Mouse (Mus musculus) stomach, embryonic 14.5 days (tissue): ENCODE results near the gene Zdhhc8. TPM values are rescaled to one million over a fixed set of nuclear protein-coding genes. Genes with fewer than 3 reads are reported as not detected.
A peak's percentile ranks its signal among the peaks of the same experiment; 100 is the strongest.

Experiments
- ATAC-seq: fragments of 200-750 bp; cut with Nextera tagmentation; 2 replicates; pipeline ENCODE4 v1.8.0; 2017; ENCODE audit warnings: low read depth, moderate TSS enrichment; ENCODE audit not compliant: insufficient number of reproducible peaks, insufficient read depth, low FRiP score
- H3K27ac ChIP-seq: fragments of 300-500 bp; sonication (generic); 2 replicates; pipeline ENCODE4 v1.5.1; 2014; ENCODE audit warnings: mild to moderate bottlenecking, low read length, moderate library complexity, mixed read lengths
- H3K27me3 ChIP-seq: fragments of 300-500 bp; sonication (generic); 2 replicates; pipeline ENCODE4 v1.6.1; 2014; ENCODE audit warnings: low read length, control low read depth, mixed read lengths; ENCODE audit not compliant: control insufficient read depth, insufficient read depth
- H3K36me3 ChIP-seq: fragments of 300-500 bp; sonication (generic); 2 replicates; pipeline ENCODE4 v1.6.1; 2014; ENCODE audit warnings: mild to moderate bottlenecking, control low read depth, low read length, moderate library complexity, mixed read lengths; ENCODE audit not compliant: control insufficient read depth, insufficient read depth
- H3K4me1 ChIP-seq: fragments of 300-500 bp; sonication (generic); 2 replicates; pipeline ENCODE4 v1.6.1; 2014; ENCODE audit warnings: low read length, control low read depth, mixed read lengths; ENCODE audit not compliant: control insufficient read depth, insufficient read depth
- H3K4me2 ChIP-seq: fragments of 300-500 bp; sonication (generic); replicated peaks from 2 replicates; pipeline ENCODE4 v1.6.1; 2014; ENCODE audit warnings: low read depth, low read length, control low read depth
- H3K4me3 ChIP-seq: fragments of 300-500 bp; sonication (generic); 2 replicates; pipeline ENCODE4 v1.5.1; 2014; ENCODE audit warnings: low read depth, low read length, control low read depth
- H3K9ac ChIP-seq: fragments of 300-500 bp; sonication (generic); replicated peaks from 2 replicates; pipeline ENCODE4 v1.6.1; 2014; ENCODE audit warnings: low read depth, mild to moderate bottlenecking, control low read depth, low read length, moderate library complexity, mixed read lengths
- H3K9me3 ChIP-seq: fragments of 300-500 bp; sonication (generic); 2 replicates; pipeline ENCODE4 v1.6.1; 2016; ENCODE audit warnings: low read depth, low read length, control low read depth; ENCODE audit not compliant: control insufficient read depth
- WGBS: fragments of 180-500 bp; shearing (Covaris S2); extraction: QIAGEN DNeasy Blood & Tissue Kit; methylation state at CpG from one replicate; pipeline ENCODE4 v1.1.7; 2014; 5-methylcytosine and 5-hydroxymethylcytosine counted together
- polyA plus RNA-seq: library from polyadenylated mRNA; unstranded; fragments of >200 nt; fragmentation: Nextera tagmentation; extraction: Ambion mirVana; gene quantifications from 2 replicates; pipeline ENCODE4 v1.2.1, GENCODE M21; 2014

Gene Zdhhc8
- polyA plus RNA-seq, result 9.8 and 11.1 TPM in 2 replicates

GRCm38 (mm10) chr16:18234671-18235388, at the start of gene Zdhhc8:
Gene Zdhhc8 (minus strand): TSS chr16:18235136.
- peaks cover 17% of the 10 kb centered on the region for H3K4me1 ChIP-seq
- H3K36me3 ChIP-seq, result peaks cover 19% of the 10 kb centered on the region
- ATAC-seq, result peak; percentile 88
- peak within 1 kb of the TSS; percentile 87 for H3K4me3 ChIP-seq
- under 1% methylated on average over 62 of the region's 79 CpGs for WGBS
- peak within 1 kb of the TSS; percentile 90 for H3K27ac ChIP-seq
- H3K9ac ChIP-seq, result peak within 1 kb of the TSS; percentile 85
- H3K4me2 ChIP-seq, result peak within 1 kb of the TSS; percentile 77
- no peaks in the 10 kb centered on the region for H3K27me3 ChIP-seq
- H3K9me3 ChIP-seq, result no peaks in the 10 kb centered on the region

- no peak overlapping the region for H3K4me3 ChIP-seq
- H3K36me3 ChIP-seq, result peaks cover 90% of the 10 kb centered on the region
- H3K9me3 ChIP-seq, result no peaks in the 10 kb centered on the region
- no peak for ATAC-seq
- H3K9ac ChIP-seq, result no peak overlapping the region
- no peaks in the 10 kb centered on the region for H3K27me3 ChIP-seq
- H3K27ac ChIP-seq, result no peak overlapping the region
- no peaks in the 10 kb centered on the region for H3K4me1 ChIP-seq
- H3K4me2 ChIP-seq, result no peak overlapping the region
- WGBS, result 81% methylated on average over 2 of the region's 2 CpGs
Observed at GRCm38 (mm10) chr16:18275166-18275565, 40.2 kb upstream of the Zdhhc8 start.

GRCm38 (mm10) chr16:18268182-18268581, 33.2 kb upstream of the Zdhhc8 start:
- H3K27me3 ChIP-seq, result no peaks in the 10 kb centered on the region
- H3K4me1 ChIP-seq, result no peaks in the 10 kb centered on the region
- H3K4me2 ChIP-seq, result no peak overlapping the region
- 81% methylated on average over 5 of the region's 5 CpGs for WGBS
- H3K9ac ChIP-seq, result no peak overlapping the region
- peaks cover 85% of the 10 kb centered on the region for H3K36me3 ChIP-seq
- ATAC-seq, result no peak
- H3K4me3 ChIP-seq, result no peak overlapping the region
- H3K9me3 ChIP-seq, result no peaks in the 10 kb centered on the region
- H3K27ac ChIP-seq, result no peak overlapping the region

- no peak overlapping the region for H3K27ac ChIP-seq
- ATAC-seq, result no peak
- H3K4me3 ChIP-seq, result no peak overlapping the region
- WGBS, result 91% methylated on average over 2 of the region's 2 CpGs
- no peaks in the 10 kb centered on the region for H3K27me3 ChIP-seq
- peaks cover 72% of the 10 kb centered on the region for H3K36me3 ChIP-seq
- H3K4me1 ChIP-seq, result no peaks in the 10 kb centered on the region
- H3K4me2 ChIP-seq, result no peak overlapping the region
- H3K9ac ChIP-seq, result no peak overlapping the region
- H3K9me3 ChIP-seq, result no peaks in the 10 kb centered on the region
Observed at GRCm38 (mm10) chr16:18265024-18265423, 30.1 kb upstream of the Zdhhc8 start.

- no peak within 1 kb of the TSS for H3K9ac ChIP-seq
- H3K4me3 ChIP-seq, result no peak within 1 kb of the TSS
- no peak within 1 kb of the TSS for H3K27ac ChIP-seq
- H3K27me3 ChIP-seq, result no peaks in the 10 kb centered on the region
- H3K36me3 ChIP-seq, result peaks cover 81% of the 10 kb centered on the region
- no peaks in the 10 kb centered on the region for H3K9me3 ChIP-seq
- ATAC-seq, result no peak
- no peaks in the 10 kb centered on the region for H3K4me1 ChIP-seq
- no peak within 1 kb of the TSS for H3K4me2 ChIP-seq
- 94% methylated on average over 2 of the region's 2 CpGs for WGBS
Observed at GRCm38 (mm10) chr16:18258221-18258620, 23.3 kb upstream of the Zdhhc8 start, which contains the start of gene Gm49776. Gene Gm49776 (minus strand): TSS chr16:18258321.

GRCm38 (mm10) chr16:18253866-18254265, 18.9 kb upstream of the Zdhhc8 start:
- no peaks in the 10 kb centered on the region for H3K27me3 ChIP-seq
- H3K9ac ChIP-seq, result no peak overlapping the region
- H3K36me3 ChIP-seq, result peaks cover 74% of the 10 kb centered on the region
- ATAC-seq, result no peak
- WGBS, result 87% methylated on average over 1 of the region's 1 CpGs
- no peak overlapping the region for H3K27ac ChIP-seq
- H3K4me1 ChIP-seq, result peaks cover 16% of the 10 kb centered on the region
- no peak overlapping the region for H3K4me3 ChIP-seq
- H3K9me3 ChIP-seq, result no peaks in the 10 kb centered on the region
- H3K4me2 ChIP-seq, result no peak overlapping the region

GRCm38 (mm10) chr16:18252736-18253135, 17.8 kb upstream of the Zdhhc8 start:
- Histone ChIP-seq H3K27ac (no peak overlapping the region), H3K36me3 (peaks cover 64% of the 10 kb centered on the region), H3K4me3 (no peak overlapping the region), H3K9ac (no peak overlapping the region), H3K9me3 (no peaks in the 10 kb centered on the region), H3K4me2 (no peak overlapping the region), H3K27me3 (no peaks in the 10 kb centered on the region), H3K4me1 (peaks cover 16% of the 10 kb centered on the region)
- 85% methylated on average over 6 of the region's 6 CpGs for WGBS
- ATAC-seq, result no peak

- Histone ChIP-seq H3K9ac (0 out of 2 replicates have a peak overlapping the region, but pooled peaks have one; percentile 1), H3K36me3 (peaks cover 59% of the 10 kb centered on the region), H3K27me3 (no peaks in the 10 kb centered on the region), H3K4me2 (peak overlapping the region; percentile 95; the same call in 1 of the 2 replicates), H3K27ac (no peak overlapping the region), H3K4me1 (peaks cover 27% of the 10 kb centered on the region), H3K4me3 (peak overlapping the region; percentile 68; the same call in 1 of the 2 replicates), H3K9me3 (no peaks in the 10 kb centered on the region)
- ATAC-seq, result no peak
- 65% methylated on average over 10 of the region's 10 CpGs for WGBS
Observed at GRCm38 (mm10) chr16:18250828-18251790, 16.2 kb upstream of the Zdhhc8 start.
